Mouse (Mus musculus): ENCODE data around the gene Cdc42bpb. TPM values are rescaled to one million over a fixed set of nuclear protein-coding genes. Genes with fewer than 3 reads are reported as not detected.

Gene Cdc42bpb
- total RNA-seq (2021), result 100 to 1,000 TPM; 112 to 116 TPM

DNA sequence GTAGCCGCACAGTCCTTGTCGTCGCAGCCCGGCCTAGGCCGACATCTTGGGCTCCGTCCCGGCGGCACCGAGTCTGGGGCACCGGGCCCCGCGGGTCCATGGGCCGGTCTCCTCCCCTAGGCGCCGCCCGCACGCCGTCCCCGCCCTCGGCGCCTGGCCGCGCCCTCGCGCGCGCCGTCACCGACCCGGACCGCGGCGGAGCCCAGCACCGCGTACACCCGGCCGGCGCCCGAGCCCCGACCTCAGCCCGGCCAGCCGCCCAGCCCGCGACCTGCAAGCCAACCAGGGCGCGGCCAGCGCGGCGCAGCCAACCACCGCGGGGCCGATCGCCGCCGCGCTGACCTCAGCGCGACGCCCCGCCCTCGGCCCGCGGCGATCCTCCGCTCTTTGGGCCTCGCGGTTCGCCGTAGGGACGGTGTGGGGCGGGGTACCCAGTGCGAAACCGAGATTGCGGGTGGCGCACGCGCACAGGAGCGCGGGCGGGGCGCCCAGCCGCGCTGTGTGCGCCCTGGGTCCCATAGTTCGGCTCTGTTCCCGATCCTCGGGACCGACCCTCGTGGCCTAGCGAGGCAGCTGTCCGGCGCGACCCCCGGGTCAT is at the start of gene Cdc42bpb:
Gene Cdc42bpb, minus strand, starts transcription at position 343 of the 598 bp plus-strand sequence.
- DNase-seq, result peak; percentile 95

DNA sequence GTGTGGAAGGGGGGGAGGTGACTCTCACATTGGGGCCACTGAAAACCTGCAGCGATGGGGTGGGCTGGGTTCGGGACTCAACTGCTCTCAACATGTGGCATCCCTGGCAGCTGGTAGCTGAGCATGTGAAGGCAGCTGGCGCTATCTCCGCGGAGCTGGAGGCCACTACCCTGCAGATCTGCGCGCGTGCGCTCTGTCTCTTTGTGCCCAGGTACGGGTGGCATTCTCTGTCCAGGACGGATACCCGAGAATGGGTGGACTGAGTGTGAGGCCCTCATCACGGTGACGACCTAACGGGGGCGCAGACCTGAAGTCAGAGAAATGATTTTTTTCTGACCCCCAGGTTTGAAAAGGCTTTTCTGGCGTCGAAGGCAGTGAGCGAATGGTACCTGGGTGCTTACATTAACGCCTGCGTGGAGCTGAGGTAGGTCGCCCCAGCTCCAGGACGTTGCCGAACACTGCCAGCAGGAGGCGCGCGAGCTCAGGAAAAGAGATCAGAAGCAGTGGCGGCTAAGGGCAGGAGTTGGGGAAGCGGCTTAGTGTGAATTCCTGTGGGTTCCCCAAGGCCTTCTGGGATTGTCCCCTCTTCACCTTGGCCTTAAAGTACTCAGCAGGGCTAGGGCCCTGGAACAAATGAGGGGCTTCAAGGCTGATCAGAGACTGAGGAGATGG is 48.4 kb upstream of the Cdc42bpb start:
- peak; percentile 98 for DNase-seq

DNA sequence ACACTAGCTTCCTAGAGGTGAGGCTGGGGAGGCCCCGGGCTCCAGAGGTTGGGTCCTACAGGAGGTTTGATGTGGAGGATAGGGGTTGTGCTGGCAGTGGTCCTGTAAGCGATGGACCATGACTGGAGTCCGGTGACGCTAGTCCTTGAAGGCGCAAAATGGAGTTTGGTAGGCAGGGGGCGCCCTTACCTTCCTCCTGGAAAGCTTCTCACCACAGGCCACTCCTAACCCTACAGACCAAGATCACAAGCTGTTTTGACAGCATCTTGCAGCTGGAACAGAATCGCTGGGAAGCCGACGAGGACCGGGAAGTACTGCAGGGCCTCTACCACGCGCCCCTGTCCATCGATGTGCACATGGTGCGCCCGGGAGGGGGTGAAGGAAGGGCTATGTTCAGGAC is 47.7 kb upstream of the Cdc42bpb start:
- peak; percentile 94 for DNase-seq

DNA sequence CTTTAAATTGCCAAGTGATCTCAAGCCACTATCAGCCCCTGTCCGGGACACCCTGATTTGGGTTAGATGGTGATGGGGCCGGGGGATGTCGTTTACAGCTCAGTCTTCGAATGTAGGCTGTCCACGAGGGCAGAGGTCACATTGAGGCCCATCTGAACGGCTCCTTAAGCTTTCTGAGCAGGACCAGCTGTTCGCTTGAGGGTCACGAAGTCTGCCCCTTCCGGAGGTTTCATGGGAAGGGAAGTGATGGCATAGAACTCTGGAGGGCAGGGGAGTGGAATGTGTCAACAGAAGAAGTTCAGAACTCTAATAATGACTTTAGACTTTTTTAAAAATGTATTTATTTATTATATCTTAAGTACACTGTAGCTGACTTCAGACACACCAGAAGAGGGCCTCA is 47.0 kb upstream of the Cdc42bpb start:
- no peak for DNase-seq

DNA sequence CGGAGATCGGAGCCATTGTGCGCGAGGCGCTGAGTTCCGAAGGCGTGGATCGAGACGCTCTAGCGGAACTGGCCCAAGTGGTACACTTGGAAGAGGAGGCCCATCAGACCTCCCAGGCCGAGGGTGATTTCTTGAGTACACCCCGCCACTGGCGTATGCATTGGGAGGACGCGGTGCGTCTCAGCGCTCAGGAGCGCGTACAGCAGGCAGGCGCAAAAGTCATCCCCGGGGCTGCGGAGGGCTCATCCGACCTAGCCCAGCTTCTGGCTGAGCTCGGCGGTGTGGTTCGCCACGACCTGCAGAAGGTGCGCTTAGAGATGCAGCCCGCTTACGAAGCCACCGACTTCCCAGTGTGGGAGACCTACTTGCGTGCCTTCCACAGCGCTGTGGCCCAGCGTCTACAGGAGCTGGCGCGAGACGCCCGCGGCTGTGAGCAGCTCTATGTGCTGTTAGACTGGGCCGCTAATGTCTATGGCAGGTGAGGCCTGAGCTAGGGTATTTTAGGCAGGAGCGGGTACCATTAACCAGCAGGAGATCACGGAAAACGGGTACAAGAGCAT is 46.1 kb upstream of the Cdc42bpb start:
- no peak for DNase-seq

DNA sequence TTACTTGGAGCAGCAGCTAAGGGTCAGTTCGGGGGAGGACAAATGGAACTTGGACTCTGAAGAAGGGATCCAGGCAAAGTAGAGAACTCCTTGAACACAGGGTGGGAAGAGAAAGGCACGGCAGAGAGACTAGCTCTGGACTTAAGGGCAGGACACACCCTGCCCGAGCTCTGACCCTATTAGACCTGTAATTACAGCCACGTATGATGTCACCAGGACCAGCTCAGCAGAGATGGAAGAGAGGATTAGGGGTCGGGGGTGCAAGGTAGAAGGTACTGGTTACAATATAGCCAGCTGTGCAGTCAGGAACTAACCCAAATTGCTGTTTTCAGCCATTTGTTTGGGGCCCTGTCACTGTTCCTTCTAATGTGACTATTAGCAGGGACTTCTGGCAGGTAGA is 45.3 kb upstream of the Cdc42bpb start:
- no peak for DNase-seq

DNA sequence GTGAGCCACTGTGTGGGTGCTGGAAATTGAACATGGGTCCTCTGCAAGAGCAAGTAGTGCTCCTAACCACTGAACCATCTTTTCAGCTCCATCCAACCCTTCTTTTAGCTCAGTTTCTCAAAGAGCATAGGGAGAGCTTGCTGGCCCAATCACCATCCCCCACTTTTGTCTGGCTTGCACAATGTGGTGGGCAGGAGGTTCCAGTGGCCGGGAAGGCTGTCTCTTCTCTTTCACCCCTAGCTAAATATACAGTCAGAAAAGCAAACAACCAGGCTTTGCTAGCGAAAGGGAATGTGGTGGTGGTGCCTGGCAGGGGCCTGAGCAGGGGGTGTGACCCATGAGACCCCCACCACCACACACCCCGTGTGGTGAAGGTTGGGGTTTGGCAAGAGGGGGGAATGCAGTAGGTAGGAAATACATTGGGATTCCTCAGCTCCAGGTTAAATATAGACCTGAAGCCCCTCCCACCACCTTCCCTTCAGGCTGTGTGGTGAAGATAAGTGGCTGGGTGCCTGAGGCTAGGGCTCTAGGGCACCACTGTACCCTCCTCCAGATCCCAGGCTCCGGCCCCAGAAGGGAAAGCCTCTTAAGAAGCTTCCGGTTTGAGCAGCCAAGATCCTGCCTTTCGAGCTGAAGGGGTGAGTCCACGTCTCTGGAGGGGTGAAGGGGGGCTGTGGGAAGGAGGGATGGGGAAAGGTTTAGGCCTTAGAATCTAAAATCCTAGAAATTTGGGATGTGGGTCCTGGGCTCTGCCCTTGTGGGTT is 43.6 kb upstream of the Cdc42bpb start:
- no peak for DNase-seq

DNA sequence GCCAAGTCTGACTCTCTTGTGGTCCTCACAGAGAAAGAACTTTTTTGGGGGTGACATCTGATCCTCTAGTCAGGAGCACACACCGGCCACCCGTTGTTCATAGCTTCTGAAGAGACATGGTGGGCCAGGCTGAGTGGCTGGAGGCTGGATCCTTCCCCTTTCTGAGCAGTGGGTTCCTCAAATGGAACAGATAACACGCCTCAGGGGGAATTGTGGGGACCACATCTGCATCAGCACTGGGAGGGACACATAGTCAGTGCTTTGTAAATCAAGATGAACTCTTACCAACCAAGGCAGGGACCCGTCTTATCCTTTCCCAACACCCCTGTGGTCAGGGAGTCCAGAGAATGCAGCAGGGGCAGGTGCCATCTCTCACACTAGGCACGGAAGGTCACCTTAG is 42.4 kb upstream of the Cdc42bpb start:
- DNase-seq, result no peak

DNA sequence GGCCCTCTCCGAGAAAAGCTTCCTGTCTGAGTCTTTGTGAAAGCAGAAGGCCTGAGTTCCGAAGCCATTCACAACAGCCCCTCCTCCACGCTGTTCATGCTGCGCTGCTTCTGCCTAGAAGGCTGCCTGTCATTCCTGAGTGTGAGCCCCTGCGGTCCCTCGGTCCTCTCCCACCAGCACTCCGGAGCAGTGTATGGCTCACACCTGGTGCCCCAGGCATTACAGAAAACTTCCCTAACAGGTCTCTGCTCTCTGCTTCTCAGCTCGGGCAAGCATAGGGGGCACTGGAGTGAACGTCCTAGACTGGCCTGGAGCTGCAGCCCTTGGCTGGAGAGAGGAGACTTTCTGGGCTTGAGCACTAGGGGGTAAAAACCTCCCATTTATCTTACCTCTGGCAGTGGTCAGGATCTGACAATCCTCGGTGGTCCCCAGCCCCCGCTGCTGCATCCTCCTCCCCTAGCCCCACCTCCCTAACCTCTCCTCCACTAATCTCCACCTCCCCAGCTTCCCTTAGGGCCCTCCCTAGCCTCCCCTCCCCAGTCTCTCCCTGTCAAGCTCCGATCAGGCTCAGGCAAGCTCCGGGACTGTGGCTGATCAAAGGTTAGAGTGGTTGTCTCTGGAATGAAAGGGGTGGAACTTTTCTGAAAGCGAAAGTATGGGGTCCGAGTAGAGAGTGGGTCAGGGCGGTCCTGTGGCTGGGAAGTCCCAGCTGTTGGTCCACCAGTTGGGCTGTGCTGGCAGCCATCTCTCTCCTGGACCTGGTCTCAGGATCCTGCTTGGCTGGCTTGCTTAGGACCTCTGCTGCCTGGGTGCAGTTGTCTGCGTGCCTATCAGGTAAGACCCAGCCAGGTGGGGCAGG is 39.6 kb upstream of the Cdc42bpb start, which contains the start of gene Exoc3l4:
Gene Exoc3l4, plus strand, starts transcription at position 97 of the 859 bp plus-strand sequence.
- no peak for DNase-seq

DNA sequence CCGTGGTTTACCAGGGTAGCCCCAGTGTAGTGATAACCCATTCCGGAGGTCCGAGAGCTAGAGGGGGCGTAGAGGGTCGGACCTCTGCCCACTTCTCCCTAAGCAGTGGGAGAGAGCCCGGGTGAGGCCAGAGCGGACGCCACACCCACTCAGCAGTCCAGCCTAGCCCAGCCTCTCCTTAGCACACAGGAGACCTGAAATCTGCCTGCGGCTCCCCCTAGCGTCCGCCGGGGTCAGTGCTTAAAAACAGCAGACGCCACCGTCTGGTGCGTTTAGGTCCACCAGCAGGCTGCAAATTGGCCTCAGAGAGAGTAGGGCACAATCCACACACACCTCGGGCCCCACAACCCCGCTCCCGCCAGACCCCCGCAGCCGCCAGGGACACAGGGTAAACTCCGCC is 35.8 kb upstream of the Cdc42bpb start:
- peak; percentile 96 for DNase-seq

DNA sequence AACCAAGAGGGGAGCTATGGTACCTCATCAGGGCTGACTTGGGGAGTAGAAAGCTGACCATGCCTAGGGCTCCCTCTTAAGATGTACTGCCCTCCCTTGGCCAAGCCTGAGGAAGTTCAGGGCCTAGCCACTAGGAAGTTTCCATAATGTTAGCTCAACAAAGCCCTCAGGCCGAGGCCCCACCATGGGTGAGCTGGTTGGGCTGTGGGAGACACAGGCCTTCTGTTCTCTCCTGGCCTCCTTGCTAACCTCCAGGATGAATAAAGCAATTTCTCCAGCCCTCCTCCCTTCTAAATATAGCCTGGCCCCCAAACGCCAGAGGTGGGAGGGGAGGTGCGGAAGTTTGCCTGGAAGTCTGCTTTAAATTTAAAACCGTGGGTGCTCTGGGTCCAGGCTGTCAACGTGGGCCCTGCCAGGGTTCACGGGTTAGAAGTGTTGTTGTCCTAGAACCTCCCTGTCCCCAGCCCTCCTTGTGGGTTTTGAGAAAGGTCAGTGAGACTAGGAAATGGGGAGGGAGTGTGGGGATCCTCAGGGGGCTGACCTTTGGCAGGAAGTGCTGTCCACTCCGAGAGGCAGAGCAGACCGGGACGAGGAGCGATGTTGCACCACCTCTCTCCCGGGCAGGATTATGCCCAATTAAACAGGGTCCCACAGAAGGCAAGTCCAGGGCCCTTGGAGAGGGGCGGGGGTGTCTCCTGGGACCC is 35.2 kb upstream of the Cdc42bpb start:
- peak; percentile 54 for DNase-seq

DNA sequence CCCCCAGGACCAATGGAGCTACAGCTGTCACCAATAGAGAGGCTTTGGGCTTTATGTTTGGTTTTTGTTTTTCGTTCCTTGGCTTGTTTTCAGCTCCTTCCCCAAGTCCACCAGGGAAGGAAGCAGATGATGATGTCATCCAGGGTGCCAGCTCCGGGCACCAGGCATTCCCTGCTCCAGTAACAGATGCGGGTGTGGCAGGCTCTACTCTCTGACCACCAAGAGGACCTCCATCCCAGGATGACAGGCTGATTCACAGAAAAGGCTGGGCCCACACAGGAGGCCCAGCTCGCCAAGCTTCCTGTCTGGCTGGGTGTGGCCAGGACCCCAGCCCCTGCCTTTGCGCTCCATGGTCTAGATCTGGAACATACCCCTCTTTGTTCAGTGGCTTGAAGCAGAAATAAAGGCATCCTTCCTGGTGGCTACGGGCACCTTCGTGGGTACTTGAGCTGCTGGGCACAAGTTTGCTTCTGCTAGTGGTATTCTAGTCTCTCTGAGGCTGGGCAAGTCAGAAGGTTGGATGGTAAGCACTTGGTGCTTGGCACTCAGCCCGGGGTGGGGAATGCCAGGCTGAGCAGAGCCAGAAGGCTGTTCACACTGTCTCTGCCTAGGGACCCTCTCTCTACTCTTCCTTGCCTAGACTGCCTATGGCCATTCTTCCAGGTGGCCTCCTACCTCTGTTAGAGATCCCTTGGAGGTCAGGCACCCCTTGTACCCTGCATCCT is 34.3 kb upstream of the Cdc42bpb start:
- DNase-seq, result peak; percentile 81

DNA sequence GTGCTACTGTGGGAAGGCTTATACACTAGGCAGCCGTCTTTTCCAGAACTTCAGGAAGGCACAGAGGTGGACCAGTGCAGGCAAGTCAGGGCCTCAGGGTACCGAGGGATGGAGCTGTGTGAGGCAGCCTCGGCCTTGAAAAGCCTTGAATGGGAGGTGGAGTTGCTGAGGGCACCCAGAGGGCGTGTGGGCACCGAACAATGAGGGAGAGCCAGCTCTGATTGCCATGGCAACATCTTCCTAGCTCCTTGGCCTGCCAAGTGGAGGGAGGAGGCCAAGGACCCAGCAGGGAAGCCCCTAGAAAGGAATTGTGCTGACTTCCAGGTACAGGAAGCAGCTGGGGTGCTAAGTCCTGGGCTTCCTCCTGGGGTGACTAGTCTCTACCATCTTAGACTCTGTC is 32.1 kb upstream of the Cdc42bpb start:
- DNase-seq, result no peak

DNA sequence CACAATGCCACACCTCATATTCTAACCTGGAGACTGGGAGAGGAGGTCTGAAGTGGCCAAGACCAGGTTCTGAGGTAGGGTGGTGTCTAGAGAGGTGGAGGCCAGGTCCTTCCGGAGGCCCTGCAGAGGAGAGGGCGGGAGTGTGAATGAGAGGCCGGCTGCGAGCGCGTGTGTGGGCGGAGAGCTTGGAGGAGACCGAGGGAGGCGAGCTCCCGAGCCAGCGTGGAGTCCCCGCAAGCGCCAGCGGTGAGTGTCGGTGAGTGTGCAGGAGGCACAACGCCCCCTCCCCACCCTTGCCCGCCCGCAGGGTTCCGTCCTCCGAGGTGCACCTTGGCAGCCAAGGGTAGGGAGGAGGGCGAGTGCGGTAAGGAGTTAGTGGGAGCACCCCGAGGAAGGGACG is 29.1 kb upstream of the Cdc42bpb start, which contains the start of gene Lbhd2:
Gene Lbhd2, plus strand, starts transcription at position 188 of the 400 bp plus-strand sequence.
- peak; percentile 37 for DNase-seq

DNA sequence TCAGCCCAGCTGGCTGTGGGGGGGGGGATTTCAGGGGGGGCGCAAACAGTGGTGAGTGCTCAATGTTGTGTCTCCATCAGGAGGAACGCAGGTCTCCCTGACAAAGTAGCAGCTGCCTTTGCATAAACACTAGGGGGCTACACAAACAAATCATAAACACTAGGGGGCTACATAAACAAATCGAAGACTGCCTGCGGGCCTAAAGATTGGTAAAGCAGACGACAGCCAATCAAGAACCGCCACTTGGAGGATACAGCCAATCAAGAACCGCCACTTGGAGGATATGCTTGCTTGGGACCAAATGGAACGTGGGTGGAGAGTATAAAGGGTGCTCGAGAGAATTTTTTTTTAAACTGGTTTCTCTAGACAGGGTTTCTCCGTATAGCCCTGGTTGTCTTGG is 27.4 kb upstream of the Cdc42bpb start:
- no peak for DNase-seq

DNA sequence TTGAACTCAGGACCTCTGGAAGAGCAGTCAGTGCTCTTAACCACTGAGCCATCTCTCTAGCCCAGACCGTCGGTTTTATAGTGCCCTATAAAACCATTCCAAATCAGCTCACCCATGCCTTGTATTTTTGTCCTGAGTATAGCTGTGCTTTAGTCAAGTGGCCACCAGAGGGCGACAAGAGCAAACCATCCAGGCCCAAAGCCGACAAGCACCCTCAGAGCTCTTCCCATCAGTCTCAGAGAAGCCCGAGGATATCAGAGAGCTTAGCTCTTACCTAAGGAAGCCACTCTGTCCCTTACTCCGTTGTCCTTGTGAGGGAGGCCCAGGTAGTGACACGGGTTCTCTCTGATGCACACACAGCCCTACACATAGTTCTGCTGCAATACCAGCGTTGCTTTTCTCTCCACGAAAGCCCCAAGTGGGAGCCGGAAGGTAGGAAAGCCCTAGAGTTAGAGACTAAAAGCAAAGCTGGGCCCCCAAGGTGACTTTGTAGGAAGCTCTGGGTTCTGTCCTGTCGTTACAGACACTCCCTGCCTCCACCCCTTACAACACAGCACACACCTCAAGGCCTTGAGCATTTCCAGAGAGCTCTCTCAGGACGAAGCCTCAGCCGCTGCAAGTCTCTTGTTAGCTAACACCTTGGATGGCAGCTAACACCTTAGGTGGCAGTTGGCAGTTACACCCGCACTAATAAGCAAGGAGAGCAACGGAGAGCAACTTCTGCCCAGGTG is 24.1 kb upstream of the Cdc42bpb start:
- peak; percentile 85 for DNase-seq

DNA sequence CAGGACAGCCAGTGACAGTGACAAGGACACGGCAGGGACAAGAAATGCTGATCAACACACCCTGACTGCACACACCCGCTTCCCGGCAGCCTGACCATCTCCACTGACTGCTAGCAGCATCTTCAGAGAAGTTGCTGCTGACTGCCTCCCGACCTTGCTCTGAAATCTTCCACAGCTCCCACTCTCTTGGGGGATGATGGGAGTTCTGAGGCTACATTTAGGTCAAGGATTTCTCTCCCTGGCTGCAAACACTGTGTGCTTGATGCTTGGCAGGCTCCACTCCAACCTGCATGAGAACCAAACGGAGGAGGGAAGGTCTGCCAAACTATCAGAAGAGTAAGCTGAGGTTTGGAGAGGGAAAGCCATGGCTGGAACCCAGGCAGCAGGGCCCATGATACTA is 19.5 kb upstream of the Cdc42bpb start:
- DNase-seq, result no peak

DNA sequence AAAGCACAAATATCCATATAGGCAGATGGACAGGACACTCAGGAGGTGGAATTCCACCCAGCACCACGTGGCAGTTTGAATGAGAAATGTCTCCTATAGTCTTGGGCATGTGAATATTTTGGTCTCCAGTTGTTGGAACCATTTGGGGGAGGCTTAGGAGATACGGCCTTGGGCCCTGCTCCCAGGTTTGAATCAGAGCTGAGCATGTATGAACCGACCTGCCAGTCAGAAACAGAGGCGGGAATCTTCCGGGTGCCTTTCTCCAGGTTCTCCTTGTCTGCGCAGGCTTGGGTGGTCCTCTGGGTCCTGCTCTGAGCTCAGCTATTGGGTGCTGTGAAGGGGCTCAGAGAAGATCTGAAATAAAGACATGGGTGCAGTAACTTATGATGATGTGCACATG is 16.5 kb upstream of the Cdc42bpb start:
- no peak for DNase-seq

DNA sequence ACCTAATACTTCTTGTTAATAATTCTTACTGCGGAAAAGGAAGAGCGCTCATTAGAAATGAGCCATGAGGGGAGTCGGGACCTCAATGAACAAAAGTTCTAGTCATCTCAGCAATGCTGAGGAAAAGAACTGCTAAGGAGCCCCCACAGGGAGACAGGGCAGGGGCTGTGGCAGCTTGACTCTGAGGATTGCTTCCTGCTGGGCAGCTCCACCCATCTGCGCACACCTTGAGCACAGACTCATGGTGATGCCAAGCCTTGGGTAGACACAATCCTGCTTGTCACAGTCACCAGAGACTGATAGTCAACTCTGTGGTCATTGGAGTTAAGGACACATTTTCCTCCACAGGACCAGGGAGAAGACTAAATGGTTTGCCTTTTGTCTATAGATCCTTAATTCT is 9.6 kb upstream of the Cdc42bpb start:
- no peak for DNase-seq

DNA sequence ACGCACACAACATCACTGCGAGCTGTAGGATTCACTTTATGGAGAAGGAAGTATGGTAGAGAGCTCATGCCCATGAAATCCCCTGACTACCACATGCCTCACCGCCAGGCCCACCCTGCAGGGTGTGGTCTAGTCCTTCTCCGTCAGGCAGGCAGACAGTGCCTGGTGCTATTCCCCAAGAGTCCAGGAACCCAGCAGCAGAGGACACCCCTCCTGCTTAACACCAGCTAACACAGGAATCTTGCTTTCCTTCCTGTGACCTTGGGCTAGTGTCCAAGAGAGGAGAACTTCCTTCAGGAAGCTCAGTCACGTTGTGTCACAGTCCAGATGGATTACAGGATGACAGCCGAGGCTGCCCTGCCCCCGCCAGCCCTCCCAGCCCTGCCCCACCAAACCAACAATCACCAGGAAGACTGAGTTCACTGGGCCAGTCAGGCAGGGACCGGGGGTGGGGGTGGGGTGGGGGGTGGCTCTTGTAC is 9.2 kb upstream of the Cdc42bpb start:
- peak; percentile 69 for DNase-seq

Measured in heart, postnatal 4 days (tissue).